Mouse (Mus musculus) right cerebral cortex, postnatal 10 days (tissue): Measurements from ENCODE around the gene Arhgef6.
A peak's percentile ranks its signal among the peaks of the same experiment; 100 is the strongest.

Experiments used
- DNase-seq, 2 experiments: peaks; one replicate each; pipeline ENCODE4 v3.0.0; 2021; ENCODE audit warnings: low spot score in 2 of 2

The Arhgef6 gene

DNA sequence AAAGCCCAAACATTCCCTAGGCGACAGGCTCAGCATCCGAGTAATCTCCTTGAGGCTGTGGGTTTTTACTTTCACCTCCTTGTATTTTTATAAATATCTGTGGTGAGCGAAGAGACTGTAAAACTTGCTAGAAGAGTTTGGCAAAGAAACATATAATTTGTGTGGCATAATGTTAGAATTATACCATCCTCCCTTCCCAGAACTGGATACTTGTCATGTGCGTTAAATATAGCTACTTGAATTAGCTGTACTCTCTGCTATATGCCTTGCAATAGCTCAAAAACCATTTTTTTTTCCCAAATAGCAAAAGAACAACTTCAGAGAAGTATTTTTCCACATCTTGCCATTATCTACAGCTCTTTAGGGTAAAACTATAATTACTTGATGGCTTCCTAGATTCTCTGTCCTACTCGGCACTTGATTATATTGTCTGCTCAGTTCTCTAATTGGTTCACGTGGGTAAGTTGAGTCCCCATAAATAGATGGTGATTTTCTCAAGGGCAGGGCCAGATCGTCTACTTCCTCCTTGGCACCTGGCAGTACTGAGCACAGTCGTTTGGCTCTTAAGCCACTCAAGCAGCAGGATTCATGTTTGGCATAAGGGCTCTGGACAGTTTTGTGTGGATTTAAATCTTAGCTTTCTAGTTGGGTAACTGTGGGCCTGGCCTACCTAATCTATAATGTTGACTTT, 35.2 kb downstream of the Arhgef6 start:
- DNase-seq = no peak

DNA sequence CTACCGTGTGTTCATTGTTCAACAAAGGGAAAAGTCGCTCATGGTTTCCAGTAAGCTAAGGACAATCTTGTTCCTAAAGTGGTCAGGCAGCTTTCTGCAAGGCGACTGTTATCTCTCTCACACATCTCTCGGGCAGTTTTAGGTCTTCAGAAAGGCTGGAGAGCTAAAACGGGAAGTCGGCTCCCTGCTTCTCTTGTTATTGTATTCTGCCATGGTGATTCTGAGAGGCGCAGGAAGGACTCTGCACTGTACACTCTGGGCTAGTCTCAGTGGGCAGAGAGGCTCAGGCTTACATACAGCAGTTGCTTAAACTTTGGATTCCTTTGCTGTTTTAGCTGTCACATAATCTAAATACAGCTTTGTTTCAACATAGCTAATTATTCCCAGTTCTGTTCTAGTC, 39.6 kb downstream of the Arhgef6 start:
- DNase-seq = no peak

DNA sequence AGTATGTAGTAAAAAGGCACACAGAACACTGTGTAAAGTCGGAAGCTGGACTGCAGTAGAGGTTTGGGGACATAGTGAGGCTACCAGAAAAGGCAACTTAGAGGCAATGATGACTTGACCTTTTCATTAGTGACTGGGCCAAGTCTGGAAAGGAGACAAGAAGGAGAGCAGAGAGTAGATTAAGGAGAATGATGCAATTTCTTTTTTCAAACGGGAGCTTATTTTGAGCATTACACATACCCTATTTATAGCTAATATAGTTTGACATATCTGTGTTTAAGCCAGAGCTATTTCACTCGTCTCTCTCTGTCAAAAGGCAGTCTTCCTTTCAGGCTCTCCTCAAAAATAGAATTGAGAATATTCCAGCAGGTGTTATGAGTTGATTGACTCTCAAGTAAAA, 50.1 kb downstream of the Arhgef6 start:
- DNase-seq = no peak

DNA sequence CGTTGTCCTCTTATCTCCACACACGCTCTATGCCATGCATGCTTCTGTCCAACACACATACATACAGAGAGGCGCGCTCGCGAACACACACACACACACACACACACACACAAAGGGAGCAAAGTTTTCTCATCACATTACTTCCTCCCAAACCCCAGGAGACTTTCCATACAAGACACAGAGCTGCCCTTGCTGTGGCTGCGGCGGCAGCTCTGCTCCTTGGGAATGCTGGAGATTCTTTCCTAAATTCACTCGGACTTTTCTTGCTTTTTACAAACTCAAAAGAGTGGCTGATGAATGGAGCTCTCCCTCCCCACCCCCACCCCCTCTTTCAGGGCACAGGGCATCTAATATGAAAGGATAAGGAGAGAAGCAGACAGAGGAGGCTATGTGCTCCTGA, 52.2 kb downstream of the Arhgef6 start:
- DNase-seq = no peak

DNA sequence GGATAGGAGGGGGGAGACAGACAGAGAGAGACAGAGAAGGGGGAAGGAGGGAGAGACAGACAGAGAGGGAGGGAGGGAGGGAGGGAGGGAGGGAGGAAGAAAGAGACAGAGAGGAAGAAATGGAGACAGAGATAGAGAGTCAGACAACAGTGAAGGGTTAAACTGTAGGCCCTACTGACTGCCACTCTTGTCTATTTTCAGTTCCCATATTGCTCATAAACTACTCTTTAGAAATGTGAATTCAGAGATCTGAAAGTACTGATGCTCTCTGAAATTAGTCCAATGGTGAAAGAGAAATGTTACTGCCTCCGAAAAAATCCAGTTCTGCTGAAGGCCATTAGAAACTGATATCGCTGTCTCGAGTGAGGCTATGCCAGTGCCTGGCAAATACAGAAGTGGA, 56.3 kb downstream of the Arhgef6 start:
- no peak for DNase-seq

DNA sequence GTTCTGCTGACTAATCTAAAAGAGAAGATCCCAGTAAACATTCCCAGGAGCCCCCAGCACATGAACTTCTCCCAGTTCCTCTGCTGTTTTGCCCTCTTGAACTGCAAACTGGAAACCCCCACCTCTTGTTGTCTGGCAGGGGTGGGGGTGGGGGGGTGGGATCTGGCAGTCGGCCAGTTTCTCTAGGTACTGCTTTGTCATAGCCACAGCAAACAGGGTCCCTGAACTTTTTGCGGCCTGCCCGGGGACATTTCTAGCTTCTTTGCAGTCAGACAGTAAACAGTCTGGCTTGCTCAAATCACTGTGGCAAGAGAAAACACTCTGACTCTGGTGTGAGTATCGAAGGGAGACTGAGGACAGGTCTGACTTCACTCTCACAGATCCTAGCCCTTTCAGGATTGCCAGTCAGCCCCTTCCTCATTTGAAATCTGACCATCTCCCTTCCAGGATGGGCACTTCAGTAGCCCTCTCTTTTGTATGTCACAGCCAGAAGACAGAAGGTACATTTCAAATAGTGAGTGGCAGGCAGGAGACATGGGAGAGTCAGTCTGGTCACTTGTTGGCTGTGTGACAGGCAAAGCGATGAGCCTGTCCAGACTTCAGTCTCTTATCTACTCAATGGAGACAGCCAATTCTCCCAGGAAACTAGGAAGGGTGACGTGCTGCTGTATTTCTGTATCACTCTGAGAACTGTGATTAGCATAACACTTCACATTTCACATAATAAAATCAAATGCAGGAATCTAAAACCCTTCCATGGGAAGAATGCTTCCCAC, 60.8 kb downstream of the Arhgef6 start:
- DNase-seq = no peak

DNA sequence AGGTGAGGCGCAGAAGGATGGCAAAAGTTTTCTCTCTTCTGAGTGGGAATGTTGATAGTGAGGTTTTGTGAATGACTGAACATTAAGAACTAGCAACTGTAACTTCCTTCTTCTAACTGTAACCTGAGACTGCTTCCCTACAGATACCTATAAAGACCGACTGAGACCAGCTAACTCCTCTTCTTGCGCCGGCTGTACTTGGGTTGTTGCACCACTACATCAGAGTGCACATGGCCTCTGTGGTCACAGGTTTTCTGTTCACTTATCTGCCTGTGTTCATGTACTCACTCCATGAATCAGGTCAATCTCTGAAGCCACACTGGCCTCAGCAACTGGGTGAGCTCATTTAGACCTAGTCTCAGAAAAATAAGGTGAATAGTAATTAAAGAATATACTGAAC, 75.0 kb downstream of the Arhgef6 start:
- no peak for DNase-seq

DNA sequence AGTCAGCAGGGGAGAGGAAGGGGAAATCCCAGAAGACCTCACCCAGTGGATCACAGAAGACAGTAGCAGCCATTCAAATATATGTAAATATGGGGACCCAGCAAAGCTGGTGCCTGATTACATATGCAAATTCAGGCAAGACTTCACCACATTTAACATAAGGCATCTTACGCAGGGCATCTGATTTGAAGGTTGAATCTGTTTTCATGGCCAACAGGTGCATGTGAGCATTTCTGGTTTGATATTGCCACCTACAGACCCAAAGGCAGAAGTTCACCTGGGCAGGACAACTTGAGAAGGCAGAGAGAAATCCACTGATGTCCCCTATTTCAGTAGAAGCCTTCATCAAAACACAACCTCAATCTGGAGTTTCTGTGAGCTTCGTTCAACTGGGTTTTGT, 77.8 kb downstream of the Arhgef6 start:
- DNase-seq = peak; percentile 21 to 22

DNA sequence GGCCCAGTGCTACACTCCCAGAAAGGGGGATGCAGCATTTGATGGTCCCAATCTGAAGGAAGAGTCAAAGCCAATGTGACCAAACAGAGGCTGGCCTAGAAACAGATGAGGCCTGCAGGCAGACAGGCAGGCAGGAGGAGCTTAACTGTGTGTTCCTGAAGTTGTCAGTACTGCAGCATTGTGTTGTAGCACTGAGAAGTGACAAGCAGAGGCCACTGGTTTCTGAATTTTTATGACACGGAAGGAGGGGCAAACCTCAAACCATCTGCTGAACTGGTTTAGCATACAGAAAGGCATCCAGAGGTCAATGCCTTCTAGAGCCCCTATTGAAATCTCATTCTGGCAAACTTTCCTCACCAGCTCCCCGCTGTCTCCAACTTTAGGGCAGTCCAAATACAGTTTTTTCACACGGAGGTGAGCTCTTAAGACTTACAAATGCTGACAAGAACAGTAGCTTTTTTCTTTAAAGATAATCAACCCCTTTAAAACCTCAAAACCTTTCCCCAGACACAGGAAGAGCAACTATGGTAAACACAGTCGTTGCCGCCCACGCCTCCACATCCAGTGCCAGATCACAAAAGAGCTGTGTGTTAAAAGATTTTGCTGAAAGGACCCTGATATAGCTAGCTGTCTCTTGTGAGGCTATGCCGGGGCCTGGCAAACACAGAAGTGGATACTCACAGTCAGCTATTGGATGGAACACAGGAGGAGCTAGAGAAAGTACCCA, 85.0 kb downstream of the Arhgef6 start:
- DNase-seq = no peak

DNA sequence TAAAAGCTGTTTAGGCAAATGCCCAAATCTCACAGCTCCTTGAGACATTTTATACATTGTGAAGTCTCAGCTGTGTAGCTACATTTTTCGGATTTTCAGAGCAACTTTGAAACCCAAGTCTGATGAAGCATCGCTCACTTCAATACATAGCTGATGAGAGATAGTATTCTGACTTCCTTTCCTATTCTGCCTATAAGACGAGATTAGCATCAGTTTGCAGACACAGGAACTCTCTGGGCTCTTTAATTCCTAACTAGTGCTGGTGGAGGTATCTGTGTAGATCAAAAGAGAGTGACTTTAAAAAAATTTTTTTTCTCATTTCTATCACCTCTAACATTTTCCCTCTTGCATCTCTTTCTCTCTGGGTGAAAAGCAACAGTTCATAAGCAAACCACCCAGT, 100.0 kb downstream of the Arhgef6 start:
- no peak for DNase-seq

DNA sequence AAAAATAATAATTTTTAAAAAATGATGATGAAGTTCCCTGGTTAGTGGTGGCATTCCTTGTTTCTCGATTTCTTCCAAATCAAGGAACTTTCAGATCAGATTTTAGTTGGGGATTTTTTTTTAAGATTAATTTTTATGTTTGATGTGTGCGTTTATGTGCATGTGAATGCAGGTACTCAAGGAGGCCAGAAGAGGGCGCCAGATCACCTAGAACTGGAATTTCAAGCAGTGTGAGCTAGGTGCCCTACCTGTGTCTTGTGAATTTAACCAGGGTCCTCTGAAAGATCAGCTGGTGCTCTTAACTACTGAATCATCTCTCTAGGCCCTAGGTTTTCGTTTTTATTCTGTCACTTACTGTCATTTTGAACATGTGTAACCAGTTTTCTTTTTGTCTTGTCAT, 102.5 kb downstream of the Arhgef6 start:
- DNase-seq = no peak

DNA sequence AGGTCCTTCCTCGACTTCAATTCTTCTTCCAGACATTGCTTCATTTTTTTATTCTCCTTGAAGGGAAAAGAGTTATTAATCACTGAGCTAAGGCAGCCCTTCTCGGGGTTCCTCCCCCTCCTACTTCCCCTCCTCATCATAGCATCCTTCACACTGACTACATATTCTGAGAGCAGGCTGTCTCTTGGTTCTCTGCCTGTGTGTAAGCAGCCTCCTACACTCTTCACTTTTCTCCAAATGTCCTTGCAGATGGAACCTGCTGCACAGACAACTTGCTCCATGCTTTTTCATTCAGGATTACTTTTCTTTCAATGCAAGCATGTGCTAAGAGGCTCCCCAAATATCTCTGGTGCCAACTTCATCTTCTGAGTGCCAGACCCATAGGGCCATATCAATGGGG, 104.9 kb downstream of the Arhgef6 start:
- peak in 1 of 2 experiments; percentile 25 for DNase-seq

DNA sequence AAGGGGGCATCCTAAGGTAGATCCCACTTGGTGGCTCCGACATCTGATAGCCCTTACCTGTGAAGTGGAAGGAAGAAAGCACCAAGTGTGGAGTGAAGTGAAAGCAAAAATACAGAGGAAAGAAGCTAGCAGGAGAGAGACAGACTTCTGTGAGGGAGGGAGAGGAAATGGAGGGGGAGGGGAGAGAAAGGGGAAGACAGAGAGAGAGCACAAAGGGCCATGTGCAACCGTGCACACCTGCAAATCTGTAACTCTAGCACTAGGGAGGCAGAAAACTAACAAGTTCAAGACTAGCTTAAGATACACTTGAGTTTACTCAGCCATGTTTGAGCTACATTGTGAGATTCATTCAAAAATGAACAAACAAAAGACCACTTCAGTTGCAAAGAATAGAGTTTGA, 110.4 kb downstream of the Arhgef6 start:
- no peak for DNase-seq

DNA sequence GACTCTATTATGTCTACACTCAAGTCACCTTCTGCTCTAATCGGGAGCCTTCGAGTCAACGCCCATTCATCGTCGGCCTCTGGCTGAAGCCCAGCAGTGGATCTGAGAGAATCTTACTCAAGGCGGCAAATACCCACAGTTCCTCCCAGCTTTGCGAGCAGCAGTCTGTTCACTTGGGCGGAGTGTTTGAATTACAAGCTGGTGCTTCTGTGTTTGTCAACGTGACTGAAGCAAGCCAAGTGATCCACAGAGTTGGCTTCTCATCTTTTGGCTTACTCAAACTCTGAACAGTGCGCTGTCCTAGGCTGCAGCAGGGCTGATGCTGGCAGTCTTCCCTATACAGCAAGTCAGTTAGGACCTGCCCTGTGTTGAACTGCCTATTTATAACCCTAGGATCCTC, 115.2 kb downstream of the Arhgef6 start:
- peak; percentile 23 to 33 for DNase-seq

DNA sequence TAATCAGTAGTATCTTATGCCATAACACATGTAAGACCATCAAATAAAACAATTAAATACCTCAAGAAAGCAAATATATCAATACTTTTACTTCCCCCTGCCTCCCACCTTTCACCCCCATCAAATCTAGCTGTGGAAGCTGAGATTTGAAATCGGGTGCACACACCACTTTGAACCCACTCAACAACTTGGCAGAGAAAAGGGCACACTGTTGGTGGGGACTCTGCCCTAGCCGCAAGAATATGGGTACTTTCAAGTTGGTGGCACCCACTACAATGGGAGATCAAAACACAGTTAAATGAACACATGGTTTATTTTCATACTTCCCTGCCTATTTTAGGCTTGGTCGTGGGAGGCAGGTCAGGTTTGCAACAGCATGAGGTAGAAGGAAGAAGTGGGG, 116.6 kb downstream of the Arhgef6 start:
- DNase-seq = no peak

DNA sequence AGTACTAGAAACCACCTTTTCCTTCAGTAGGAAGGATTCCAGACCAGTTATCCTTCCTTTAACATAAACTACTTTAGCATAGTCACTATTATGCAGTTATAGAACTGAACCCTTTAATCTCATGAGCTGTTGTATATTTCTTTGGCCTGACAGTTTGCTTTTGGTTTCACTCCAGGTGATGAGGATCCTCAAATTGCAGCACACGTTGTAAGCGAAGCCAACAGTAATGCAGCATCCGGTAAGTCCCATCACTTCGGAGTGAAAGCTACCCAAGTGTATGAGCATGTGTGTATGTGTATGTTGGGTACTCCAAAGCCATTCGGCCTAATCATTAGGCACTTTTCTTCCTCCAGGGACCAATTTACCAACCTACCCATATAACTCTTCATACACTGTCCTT, 119.0 kb downstream of the Arhgef6 start:
- no peak for DNase-seq

DNA sequence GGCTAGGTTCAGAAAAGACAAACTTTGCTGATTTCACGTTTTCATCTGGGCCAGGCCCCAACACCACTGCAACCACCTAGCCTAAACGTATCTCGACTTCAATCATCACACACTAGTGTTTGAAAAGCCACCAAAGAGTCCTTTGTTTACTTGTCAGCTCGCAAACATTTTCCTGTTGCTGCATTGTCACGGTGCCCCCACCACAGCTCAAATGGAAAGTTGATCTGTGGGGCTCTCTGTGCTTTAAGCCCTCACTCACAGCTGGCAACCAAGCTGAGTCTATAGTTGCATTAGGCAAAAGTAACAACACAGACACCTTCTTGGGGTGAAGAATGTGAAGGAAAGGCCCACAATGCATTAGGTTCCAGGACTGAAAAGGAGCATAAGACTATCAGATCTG, 122.3 kb downstream of the Arhgef6 start:
- no peak for DNase-seq

DNA sequence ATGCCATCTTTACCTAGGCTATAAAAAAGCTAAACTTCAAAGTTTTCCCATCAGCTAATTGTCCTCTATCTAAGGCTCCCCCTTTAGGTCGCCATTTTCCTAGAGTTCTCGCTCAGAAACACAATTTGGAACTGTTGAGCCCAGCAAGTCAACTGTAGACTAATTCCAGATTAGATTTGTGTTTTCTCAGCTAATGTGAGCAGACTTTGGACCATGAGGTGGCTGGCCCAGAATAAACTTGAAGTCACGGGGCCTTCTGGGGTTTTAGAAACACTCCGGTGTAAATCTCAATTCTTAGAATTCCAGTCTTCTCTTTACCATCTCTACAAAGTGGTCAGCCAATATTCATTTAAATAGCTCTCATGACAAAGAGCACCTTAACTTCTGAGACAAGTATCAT, 123.0 kb downstream of the Arhgef6 start:
- no peak for DNase-seq

DNA sequence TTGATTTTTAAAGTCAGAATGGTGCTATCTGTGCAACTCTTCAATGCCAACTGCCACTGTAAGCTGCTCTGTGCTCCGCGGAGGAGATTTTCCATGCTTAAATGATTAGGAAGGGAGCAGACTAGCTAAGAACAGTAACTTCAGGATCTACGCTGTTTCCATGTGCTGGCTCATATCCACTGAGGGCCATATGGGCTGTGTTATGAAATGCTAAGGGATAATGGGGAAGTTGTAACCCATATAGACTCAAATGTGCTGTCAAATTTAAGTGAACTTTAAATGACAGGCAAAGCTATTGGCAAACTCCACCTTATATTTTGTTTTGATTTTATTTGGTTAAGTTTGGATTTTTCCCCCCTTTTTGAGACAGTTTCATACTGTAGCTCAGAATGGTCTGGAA, 125.7 kb downstream of the Arhgef6 start:
- DNase-seq = no peak

DNA sequence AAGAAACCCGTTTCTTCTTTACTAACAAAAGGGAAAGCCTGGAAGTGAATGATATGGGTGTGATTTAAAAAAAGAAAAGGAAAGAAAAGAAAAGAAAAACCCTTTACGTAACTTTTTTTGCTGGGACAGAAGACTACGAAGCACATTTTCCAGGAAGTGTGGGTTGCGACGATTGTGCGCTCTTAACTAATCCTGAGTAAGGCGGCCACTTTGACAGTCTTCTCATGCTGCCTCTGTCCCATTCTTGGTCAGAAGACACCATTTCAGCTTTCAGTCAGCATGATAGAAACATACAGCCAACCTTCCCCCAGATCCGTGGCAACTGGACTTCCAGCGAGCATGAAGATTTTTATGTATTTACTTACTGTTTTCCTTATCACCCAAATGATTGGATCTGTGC, 126.7 kb downstream of the Arhgef6 start, which contains the start of gene Cd40lg:
Gene Cd40lg, plus strand, starts transcription at position 268 of the 400 bp plus-strand sequence.
- no peak for DNase-seq

DNA sequence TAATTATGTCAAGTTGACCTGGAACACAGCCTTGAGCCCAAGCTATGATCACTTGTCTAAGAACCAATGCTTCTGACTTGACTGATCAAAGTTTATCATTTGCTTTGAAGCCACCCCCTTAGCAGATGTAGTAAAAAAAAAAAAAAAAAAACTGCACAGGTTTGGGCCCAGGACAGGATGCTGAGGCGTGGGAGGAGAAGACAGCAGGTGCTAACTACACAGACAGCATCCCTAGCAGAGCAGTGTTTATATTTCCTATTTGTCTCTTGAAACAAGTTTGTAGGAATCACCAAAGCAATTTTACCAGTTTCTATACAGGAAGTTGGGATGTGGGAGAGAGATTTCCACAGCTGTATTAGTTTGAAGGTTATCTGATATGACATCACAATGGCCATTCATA, 127.9 kb downstream of the Arhgef6 start:
- DNase-seq = no peak

DNA sequence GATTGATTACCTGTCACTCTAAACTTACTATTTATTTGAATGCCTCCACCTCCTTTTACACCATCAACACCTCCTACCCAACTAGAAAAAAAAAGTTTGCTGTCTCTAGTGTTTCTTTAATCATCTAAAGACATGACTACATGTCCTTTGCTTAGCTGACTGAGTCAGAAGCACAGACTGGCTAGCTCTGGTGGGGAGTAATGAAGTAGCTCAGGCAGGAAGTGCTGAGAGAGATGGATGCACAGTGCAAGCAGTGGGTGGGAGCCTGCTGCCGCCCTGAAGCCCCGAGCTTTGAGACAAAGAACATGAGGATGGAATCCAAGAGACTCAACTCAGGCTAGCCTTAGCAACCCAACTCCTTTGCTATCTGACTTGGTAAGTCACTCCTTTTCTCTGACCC, 138.1 kb downstream of the Arhgef6 start:
- DNase-seq = no peak

DNA sequence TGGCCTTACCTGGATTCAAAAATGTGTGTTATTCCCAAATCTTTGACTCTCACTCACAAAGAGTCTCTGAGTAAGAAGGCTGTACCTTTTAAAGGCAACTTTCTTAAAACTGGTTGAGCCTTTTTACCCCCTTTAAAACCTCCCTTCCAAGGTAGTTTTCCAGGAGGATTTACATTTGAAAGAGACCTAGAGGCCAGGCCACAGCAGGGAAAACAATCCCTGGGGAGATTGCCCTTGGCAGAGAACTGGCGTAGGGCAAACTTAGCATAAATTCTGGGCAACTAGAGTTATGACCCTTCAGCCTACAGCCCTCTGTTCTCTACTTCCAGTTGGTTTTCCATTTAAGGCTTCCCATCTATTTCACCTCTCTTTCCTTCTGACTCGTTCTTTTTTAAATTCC, 140.5 kb downstream of the Arhgef6 start:
- DNase-seq = no peak
